Mouse (Mus musculus): ENCODE data around the gene Gng12. TPM values are rescaled to one million over a fixed set of nuclear protein-coding genes. Genes with fewer than 3 reads are reported as not detected.
"Not testable (repeated sequence)": the region's sequence is repeated elsewhere in the genome, so short reads cannot be mapped to it uniquely, and the experiment has no call there.

The Gng12 gene
- polyA plus RNA-seq (2015; fragmentation: Nextera tagmentation; extraction: Ambion mirVana) = 98.5 and 101 TPM in 2 replicates

GRCm38 (mm10) chr6:66896119-66896920 is at the start of gene Gng12:
TSS of gene Gng12 (plus strand) at chr6:66896397.
- ATAC-seq (ENCODE audit: borderline replicate concordance, extremely low read depth, low FRiP score, low TSS enrichment) = peak; percentile 96
- peak within 1 kb of the TSS; percentile 79 for H3K4me2 ChIP-seq
- H3K27me3 ChIP-seq = no peaks in the 10 kb centered on the region
- H3K27ac ChIP-seq = peak within 1 kb of the TSS; percentile 75
- peaks cover 15% of the 10 kb centered on the region for H3K4me1 ChIP-seq
- H3K4me3 ChIP-seq = peak within 1 kb of the TSS; percentile 62
- no peaks in the 10 kb centered on the region for H3K9me3 ChIP-seq
- no peaks in the 10 kb centered on the region for H3K36me3 ChIP-seq
- under 1% methylated on average over 98 of the region's 98 CpGs for WGBS
- H3K9ac ChIP-seq = peak within 1 kb of the TSS; percentile 82

GRCm38 (mm10) chr6:66848936-66849335 is 47.3 kb upstream of the Gng12 start:
- no peak overlapping the region for H3K4me3 ChIP-seq
- H3K27ac ChIP-seq = no peak overlapping the region
- WGBS = 10% methylated on average over 4 of the region's 4 CpGs

GRCm38 (mm10) chr6:66856236-66856635 is 40.0 kb upstream of the Gng12 start:
- Histone ChIP-seq H3K4me1 (no peaks in the 10 kb centered on the region), H3K27ac (no peak overlapping the region), H3K9ac (no peak overlapping the region), H3K27me3 (no peaks in the 10 kb centered on the region), H3K36me3 (no peaks in the 10 kb centered on the region), H3K4me3 (no peak overlapping the region), H3K4me2 (no peak overlapping the region), H3K9me3 (no peaks in the 10 kb centered on the region)
- ATAC-seq (ENCODE audit: borderline replicate concordance, extremely low read depth, low FRiP score, low TSS enrichment) = no peak

More at GRCm38 (mm10) chr6:66848936-66849335, 47.3 kb upstream of the Gng12 start:
- ATAC-seq (ENCODE audit: borderline replicate concordance, extremely low read depth, low FRiP score, low TSS enrichment) = no peak
- no peak overlapping the region for H3K4me2 ChIP-seq
- no peak overlapping the region for H3K9ac ChIP-seq
- no peaks in the 10 kb centered on the region for H3K9me3 ChIP-seq
- H3K27me3 ChIP-seq = no peaks in the 10 kb centered on the region
- H3K36me3 ChIP-seq = no peaks in the 10 kb centered on the region
- no peaks in the 10 kb centered on the region for H3K4me1 ChIP-seq

GRCm38 (mm10) chr6:66858356-66858755 is 37.8 kb upstream of the Gng12 start:
- no peak for ATAC-seq (ENCODE audit: borderline replicate concordance, extremely low read depth, low FRiP score, low TSS enrichment)
- Histone ChIP-seq H3K9me3 (no peaks in the 10 kb centered on the region), H3K4me1 (no peaks in the 10 kb centered on the region), H3K9ac (no peak overlapping the region), H3K27me3 (no peaks in the 10 kb centered on the region), H3K36me3 (no peaks in the 10 kb centered on the region), H3K4me2 (no peak overlapping the region), H3K27ac (no peak overlapping the region), H3K4me3 (no peak overlapping the region)
- WGBS = 76% methylated on average over 1 of the region's 1 CpGs

GRCm38 (mm10) chr6:66859391-66859790 is 36.8 kb upstream of the Gng12 start:
- Histone ChIP-seq H3K4me2 (no peak overlapping the region), H3K9me3 (no peaks in the 10 kb centered on the region), H3K9ac (no peak overlapping the region), H3K4me3 (no peak overlapping the region), H3K4me1 (no peaks in the 10 kb centered on the region), H3K27me3 (no peaks in the 10 kb centered on the region), H3K36me3 (no peaks in the 10 kb centered on the region), H3K27ac (no peak overlapping the region)
- no peak for ATAC-seq (ENCODE audit: borderline replicate concordance, extremely low read depth, low FRiP score, low TSS enrichment)

- ATAC-seq (ENCODE audit: borderline replicate concordance, extremely low read depth, low FRiP score, low TSS enrichment) = no peak
- Histone ChIP-seq H3K4me2 (no peak overlapping the region), H3K4me3 (no peak overlapping the region), H3K9ac (no peak overlapping the region), H3K27ac (no peak overlapping the region), H3K4me1 (no peaks in the 10 kb centered on the region), H3K27me3 (no peaks in the 10 kb centered on the region), H3K9me3 (no peaks in the 10 kb centered on the region), H3K36me3 (no peaks in the 10 kb centered on the region)
- 76% methylated on average over 2 of the region's 2 CpGs for WGBS
These were observed 31.7 kb upstream of the Gng12 start for GRCm38 (mm10) chr6:66864463-66864862.

- 90% methylated on average over 1 of the region's 1 CpGs for WGBS
- Histone ChIP-seq H3K4me3 (no peak overlapping the region), H3K27ac (no peak overlapping the region), H3K4me1 (no peaks in the 10 kb centered on the region), H3K9ac (no peak overlapping the region), H3K27me3 (no peaks in the 10 kb centered on the region), H3K4me2 (no peak overlapping the region), H3K9me3 (no peaks in the 10 kb centered on the region), H3K36me3 (no peaks in the 10 kb centered on the region)
- ATAC-seq (ENCODE audit: borderline replicate concordance, extremely low read depth, low FRiP score, low TSS enrichment) = no peak
These were observed 29.9 kb upstream of the Gng12 start for GRCm38 (mm10) chr6:66866295-66866694.

- not testable (repeated sequence) for ATAC-seq (ENCODE audit: borderline replicate concordance, extremely low read depth, low FRiP score, low TSS enrichment); H3K4me1 ChIP-seq; H3K9ac ChIP-seq; H3K27me3 ChIP-seq; H3K4me2 ChIP-seq; H3K9me3 ChIP-seq; H3K36me3 ChIP-seq; H3K4me3 ChIP-seq; H3K27ac ChIP-seq
- WGBS = 88% methylated on average over 13 of the region's 13 CpGs
These were observed 19.1 kb upstream of the Gng12 start for GRCm38 (mm10) chr6:66877048-66877447.

GRCm38 (mm10) chr6:66890349-66891158 is 5.6 kb upstream of the Gng12 start:
- ATAC-seq (ENCODE audit: borderline replicate concordance, extremely low read depth, low FRiP score, low TSS enrichment) = no peak
- no peaks in the 10 kb centered on the region for H3K27me3 ChIP-seq
- H3K4me3 ChIP-seq = no peak overlapping the region
- H3K4me2 ChIP-seq = no peak overlapping the region
- H3K36me3 ChIP-seq = no peaks in the 10 kb centered on the region
- H3K27ac ChIP-seq = no peak overlapping the region
- WGBS = 84% methylated on average over 3 of the region's 3 CpGs
- H3K4me1 ChIP-seq = no peaks in the 10 kb centered on the region
- H3K9me3 ChIP-seq = no peaks in the 10 kb centered on the region
- no peak overlapping the region for H3K9ac ChIP-seq

- Histone ChIP-seq H3K27ac (no peak overlapping the region), H3K27me3 (no peaks in the 10 kb centered on the region), H3K4me1 (peaks cover 9% of the 10 kb centered on the region), H3K9me3 (no peaks in the 10 kb centered on the region), H3K4me2 (no peak overlapping the region), H3K4me3 (no peak overlapping the region), H3K36me3 (no peaks in the 10 kb centered on the region), H3K9ac (no peak overlapping the region)
- no peak for ATAC-seq (ENCODE audit: borderline replicate concordance, extremely low read depth, low FRiP score, low TSS enrichment)
- 75% methylated on average over 5 of the region's 5 CpGs for WGBS
These were observed 2.2 kb upstream of the Gng12 start for GRCm38 (mm10) chr6:66893950-66894349.

- Histone ChIP-seq H3K4me2 (no peak overlapping the region), H3K4me1 (peaks cover 9% of the 10 kb centered on the region), H3K9ac (no peak overlapping the region), H3K27me3 (no peaks in the 10 kb centered on the region), H3K36me3 (no peaks in the 10 kb centered on the region), H3K9me3 (no peaks in the 10 kb centered on the region), H3K27ac (no peak overlapping the region), H3K4me3 (no peak overlapping the region)
- no peak for ATAC-seq (ENCODE audit: borderline replicate concordance, extremely low read depth, low FRiP score, low TSS enrichment)
- 52% methylated on average over 1 of the region's 1 CpGs for WGBS
These were observed 1.2 kb upstream of the Gng12 start for GRCm38 (mm10) chr6:66894999-66895398.
